Mouse (Mus musculus): ENCODE measurements around the gene Milr1. TPM values are rescaled to one million over a fixed set of nuclear protein-coding genes. Genes with fewer than 3 reads are reported as not detected.
"Not testable (repeated sequence)": the region's sequence is repeated elsewhere in the genome, so short reads cannot be mapped to it uniquely, and the experiment has no call there.

Gene Milr1
- total RNA-seq, 2 experiments from 2014 or later: 0.55 to 0.86 TPM

GRCm38 (mm10) chr11:106776960-106777359 is 25.9 kb downstream of the Milr1 start:
- no peak for DNase-seq

GRCm38 (mm10) chr11:106777395-106777794 is 26.4 kb downstream of the Milr1 start:
- DNase-seq: no peak

- DNase-seq: no peak
Measured at GRCm38 (mm10) chr11:106778132-106778531, 27.1 kb downstream of the Milr1 start.

- no peak for DNase-seq
Measured at GRCm38 (mm10) chr11:106778589-106779387, 27.8 kb downstream of the Milr1 start.

GRCm38 (mm10) chr11:106779388-106780088 is 28.5 kb downstream of the Milr1 start, which contains the start of gene Polg2:
TSS of gene Polg2 (minus strand) at chr11:106779537.
- DNase-seq: peak; percentile 91

- DNase-seq: no peak
Measured at GRCm38 (mm10) chr11:106780089-106780425, 29.0 kb downstream of the Milr1 start.

GRCm38 (mm10) chr11:106780590-106781220 is 29.7 kb downstream of the Milr1 start:
- DNase-seq: no peak

GRCm38 (mm10) chr11:106782271-106782670 is 31.2 kb downstream of the Milr1 start:
- DNase-seq: not testable (repeated sequence)

GRCm38 (mm10) chr11:106782841-106783764 is 32.1 kb downstream of the Milr1 start:
- no peak for DNase-seq

- DNase-seq: no peak
Measured at GRCm38 (mm10) chr11:106784476-106784875, 33.5 kb downstream of the Milr1 start.

- DNase-seq: no peak
Measured at GRCm38 (mm10) chr11:106785043-106785442, 34.0 kb downstream of the Milr1 start.

GRCm38 (mm10) chr11:106787131-106788025 is 36.4 kb downstream of the Milr1 start:
- DNase-seq: peak; percentile 94

- DNase-seq: peak; percentile 100
Measured at GRCm38 (mm10) chr11:106788026-106788774, 37.2 kb downstream of the Milr1 start.

GRCm38 (mm10) chr11:106788775-106789459 is 37.9 kb downstream of the Milr1 start, which contains the start of the genes Ddx5 and Cep95:
TSS of gene Ddx5 (minus strand) at chr11:106789185.
TSS of gene Cep95 (plus strand) at chr11:106789252.
- DNase-seq: peak; percentile 97

GRCm38 (mm10) chr11:106789649-106790048 is 38.6 kb downstream of the Milr1 start:
- no peak for DNase-seq

GRCm38 (mm10) chr11:106793846-106794245 is 42.8 kb downstream of the Milr1 start:
- DNase-seq: no peak

GRCm38 (mm10) chr11:106795679-106796078 is 44.7 kb downstream of the Milr1 start:
- no peak for DNase-seq

GRCm38 (mm10) chr11:106802069-106802627 is 51.1 kb downstream of the Milr1 start:
- DNase-seq: no peak

GRCm38 (mm10) chr11:106807442-106807841 is 56.4 kb downstream of the Milr1 start:
- not testable (repeated sequence) for DNase-seq

Data from heart, postnatal 4 days (tissue).